8 mouse cellular contexts compared by ENCODE assay signal in the genomic region with DNA sequence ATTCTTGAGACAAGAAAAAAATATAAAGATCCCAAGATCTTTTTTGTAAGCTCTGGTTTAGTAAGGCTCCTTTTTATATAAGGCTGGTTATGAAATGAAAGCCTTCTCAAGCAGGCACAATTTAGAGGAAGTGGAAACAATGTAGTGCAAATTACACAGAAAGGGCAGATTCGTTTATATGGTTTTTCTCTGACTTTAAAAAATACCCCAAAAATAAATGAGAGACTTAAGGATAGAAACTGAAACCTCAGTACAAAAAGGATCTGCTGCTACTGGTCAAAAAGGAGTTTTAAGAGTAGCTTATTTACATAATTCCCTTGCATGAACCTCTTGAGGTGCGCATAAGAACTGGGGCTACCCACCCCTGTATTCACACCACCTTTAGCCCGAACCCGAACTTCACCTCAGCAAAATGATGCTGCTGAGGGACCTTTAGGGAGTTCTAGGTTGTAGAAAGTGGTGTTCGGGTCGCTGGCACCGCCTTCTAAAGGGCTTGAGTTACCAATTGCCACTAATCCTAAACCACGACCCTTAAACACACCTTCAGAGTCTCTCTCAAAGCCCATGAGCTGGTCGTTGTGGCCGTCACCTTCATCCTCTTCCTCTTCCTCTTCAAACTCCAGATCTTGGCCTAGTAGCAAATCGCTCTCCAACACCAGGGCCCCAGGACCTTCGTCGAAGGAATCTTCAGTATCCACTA. TPM values are rescaled to one million over a fixed set of nuclear protein-coding genes. Genes with fewer than 3 reads are reported as not detected.
DNase-seq lines count a peak whose midpoint lies in the region; ATAC-seq and TF ChIP-seq lines count a peak whose summit lies in the region.

No protein-coding gene starts in this region.

- peak overlapping the region; percentile 83 for H3K4me3 ChIP-seq in lung, embryonic 14.5 days (ENCODE audit: low read depth, low read length)
- H3K4me3 ChIP-seq in embryonic facial prominence, embryonic 13.5 days: peak overlapping the region; percentile 83
- H3K4me3 ChIP-seq in intestine, embryonic 15.5 days (replicated peaks): peak overlapping the region; percentile 89
- peak overlapping the region; percentile 85 for H3K4me3 ChIP-seq in neural tube, embryonic 13.5 days

- no peak for DNase-seq in lung, embryonic 14.5 days
- DNase-seq in lung, postnatal 14 days: no peak
- DNase-seq in c-Kit-positive CD71-positive TER-119-positive erythroid progenitor cells, embryonic 14.5 days (ENCODE audit: low spot score): no peak
- no peak for DNase-seq in testis, postnatal 14 days (ENCODE audit: low spot score)

- WGBS in lung, embryonic 14.5 days: 18% methylated on average over 13 of the region's 13 CpGs
- WGBS in embryonic facial prominence, embryonic 13.5 days: 13% methylated on average over 13 of the region's 13 CpGs
- 12% methylated on average over 13 of the region's 13 CpGs for WGBS in intestine, embryonic 15.5 days
- WGBS in neural tube, embryonic 13.5 days: 24% methylated on average over 13 of the region's 13 CpGs

- ATAC-seq in lung, embryonic 14.5 days (ENCODE audit: insufficient read depth): no peak
- no peak for ATAC-seq in embryonic facial prominence, embryonic 13.5 days (ENCODE audit: insufficient number of reproducible peaks, insufficient read depth, low FRiP score, low TSS enrichment, low read depth)
- ATAC-seq in intestine, embryonic 15.5 days: no peak
- no peak for ATAC-seq in neural tube, embryonic 13.5 days (ENCODE audit: low read depth)
- ATAC-seq in megakaryocyte progenitor cell, adult 5-6 weeks (replicated peaks; ENCODE audit: poor library complexity): no peak

- peaks cover 4% of the 10 kb centered on the region; the same call in 1 of the 2 replicates for H3K4me1 ChIP-seq in lung, embryonic 14.5 days (ENCODE audit: insufficient read depth)
- peaks cover 26% of the 10 kb centered on the region for H3K4me1 ChIP-seq in embryonic facial prominence, embryonic 13.5 days
- peaks cover 16% of the 10 kb centered on the region for H3K4me1 ChIP-seq in intestine, embryonic 15.5 days (replicated peaks)
- H3K4me1 ChIP-seq in neural tube, embryonic 13.5 days (replicated peaks): peaks cover 31% of the 10 kb centered on the region

- peak overlapping the region; percentile 83 for H3K9ac ChIP-seq in lung, embryonic 14.5 days
- H3K9ac ChIP-seq in embryonic facial prominence, embryonic 13.5 days: peak overlapping the region; percentile 84
- H3K9ac ChIP-seq in intestine, embryonic 15.5 days: peak overlapping the region; percentile 80
- H3K9ac ChIP-seq in neural tube, embryonic 13.5 days: peak overlapping the region; percentile 94

- no peak for TF ChIP-seq CTCF in lung, embryonic 14.5 days (IDR thresholded peaks at IDR 0.05; ENCODE audit: low read depth)

- peak overlapping the region; percentile 65; the same call in 1 of the 2 replicates for H3K27ac ChIP-seq in lung, embryonic 14.5 days (ENCODE audit: low read depth)
- peak overlapping the region; percentile 62 for H3K27ac ChIP-seq in embryonic facial prominence, embryonic 13.5 days
- H3K27ac ChIP-seq in intestine, embryonic 15.5 days: peak overlapping the region; percentile 80
- H3K27ac ChIP-seq in neural tube, embryonic 13.5 days (replicated peaks): peak overlapping the region; percentile 87

- peaks cover 84% of the 10 kb centered on the region for H3K36me3 ChIP-seq in lung, embryonic 14.5 days (ENCODE audit: insufficient read depth)
- H3K36me3 ChIP-seq in embryonic facial prominence, embryonic 13.5 days: peaks cover 81% of the 10 kb centered on the region
- H3K36me3 ChIP-seq in intestine, embryonic 15.5 days: peaks cover 60% of the 10 kb centered on the region
- peaks cover 83% of the 10 kb centered on the region for H3K36me3 ChIP-seq in neural tube, embryonic 13.5 days

- peak overlapping the region; percentile 90 for H3K4me2 ChIP-seq in lung, embryonic 14.5 days
- H3K4me2 ChIP-seq in embryonic facial prominence, embryonic 13.5 days: peak overlapping the region; percentile 75
- peak overlapping the region; percentile 85 for H3K4me2 ChIP-seq in intestine, embryonic 15.5 days (replicated peaks)
- peak overlapping the region; percentile 93 for H3K4me2 ChIP-seq in neural tube, embryonic 13.5 days

- no peaks in the 10 kb centered on the region for H3K27me3 ChIP-seq in lung, embryonic 14.5 days (ENCODE audit: insufficient read depth, low read length)
- no peaks in the 10 kb centered on the region for H3K27me3 ChIP-seq in embryonic facial prominence, embryonic 13.5 days
- H3K27me3 ChIP-seq in intestine, embryonic 15.5 days (replicated peaks): no peaks in the 10 kb centered on the region
- H3K27me3 ChIP-seq in neural tube, embryonic 13.5 days: no peaks in the 10 kb centered on the region

- H3K9me3 ChIP-seq in lung, embryonic 14.5 days (ENCODE audit: low read depth, low read length): peaks cover 6% of the 10 kb centered on the region; the same call in 1 of the 2 replicates
- H3K9me3 ChIP-seq in embryonic facial prominence, embryonic 13.5 days: peaks cover 6% of the 10 kb centered on the region
- H3K9me3 ChIP-seq in intestine, embryonic 15.5 days: 0 out of 2 replicates have a peak, but pooled peaks cover 4% of the 10 kb centered on the region
- peaks cover 5% of the 10 kb centered on the region for H3K9me3 ChIP-seq in neural tube, embryonic 13.5 days

RNA-seq across cellular contexts. Expression of a gene that starts 0.9 kb away (rescaled TPM):
- polyA plus RNA-seq in lung, embryonic 14.5 days (2014; fragmentation: Nextera tagmentation; extraction: Ambion mirVana): 5.4 and 7.1 TPM in 2 replicates
- 11.2 and 14.8 TPM in 2 replicates for polyA plus RNA-seq in embryonic facial prominence, embryonic 13.5 days (2015; fragmentation: Nextera tagmentation; extraction: Ambion mirVana)
- polyA plus RNA-seq in intestine, embryonic 15.5 days (2015; fragmentation: Nextera tagmentation; extraction: Ambion mirVana): 8.1 and 8.8 TPM in 2 replicates
- 15.2 and 19.3 TPM in 2 replicates for polyA plus RNA-seq in neural tube, embryonic 13.5 days (2015; fragmentation: Nextera tagmentation; extraction: Ambion mirVana)
- 7.1 and 7.3 TPM in 2 replicates for total RNA-seq in megakaryocyte progenitor cell, adult 5-6 weeks (2015)
- 4.3 and 4.5 TPM in 2 replicates for total RNA-seq in megakaryocyte progenitor cell, adult 5-6 weeks (2017)

RNA-seq across cellular contexts. Expression of a gene that starts 8.0 kb away (rescaled TPM):
- polyA plus RNA-seq in lung, embryonic 14.5 days (2014; fragmentation: Nextera tagmentation; extraction: Ambion mirVana): 64.2 and 70.6 TPM in 2 replicates
- 61.8 and 71.2 TPM in 2 replicates for polyA plus RNA-seq in embryonic facial prominence, embryonic 13.5 days (2015; fragmentation: Nextera tagmentation; extraction: Ambion mirVana)
- polyA plus RNA-seq in intestine, embryonic 15.5 days (2015; fragmentation: Nextera tagmentation; extraction: Ambion mirVana): 58.0 and 67.3 TPM in 2 replicates
- 67.5 and 76.4 TPM in 2 replicates for polyA plus RNA-seq in neural tube, embryonic 13.5 days (2015; fragmentation: Nextera tagmentation; extraction: Ambion mirVana)
- total RNA-seq in megakaryocyte progenitor cell, adult 5-6 weeks (2015): 27.8 and 33.1 TPM in 2 replicates
- 36.7 and 41.9 TPM in 2 replicates for total RNA-seq in megakaryocyte progenitor cell, adult 5-6 weeks (2017)

RNA-seq across cellular contexts. Expression of a gene that starts 8.2 kb away (rescaled TPM):
- 130 and 131 TPM in 2 replicates for polyA plus RNA-seq in lung, embryonic 14.5 days (2014; fragmentation: Nextera tagmentation; extraction: Ambion mirVana)
- 134 and 155 TPM in 2 replicates for polyA plus RNA-seq in embryonic facial prominence, embryonic 13.5 days (2015; fragmentation: Nextera tagmentation; extraction: Ambion mirVana)
- polyA plus RNA-seq in intestine, embryonic 15.5 days (2015; fragmentation: Nextera tagmentation; extraction: Ambion mirVana): 131 and 136 TPM in 2 replicates
- polyA plus RNA-seq in neural tube, embryonic 13.5 days (2015; fragmentation: Nextera tagmentation; extraction: Ambion mirVana): 114 and 119 TPM in 2 replicates
- 52.1 and 54.2 TPM in 2 replicates for total RNA-seq in megakaryocyte progenitor cell, adult 5-6 weeks (2015)
- 31.5 and 40.7 TPM in 2 replicates for total RNA-seq in megakaryocyte progenitor cell, adult 5-6 weeks (2017)

RNA-seq across cellular contexts. Expression of a gene that starts 19.3 kb away (rescaled TPM):
- polyA plus RNA-seq in lung, embryonic 14.5 days (2014; fragmentation: Nextera tagmentation; extraction: Ambion mirVana): 144 and 148 TPM in 2 replicates
- polyA plus RNA-seq in embryonic facial prominence, embryonic 13.5 days (2015; fragmentation: Nextera tagmentation; extraction: Ambion mirVana): 130 and 139 TPM in 2 replicates
- polyA plus RNA-seq in intestine, embryonic 15.5 days (2015; fragmentation: Nextera tagmentation; extraction: Ambion mirVana): 124 and 132 TPM in 2 replicates
- polyA plus RNA-seq in neural tube, embryonic 13.5 days (2015; fragmentation: Nextera tagmentation; extraction: Ambion mirVana): 161 and 170 TPM in 2 replicates
- total RNA-seq in megakaryocyte progenitor cell, adult 5-6 weeks (2015): 109 and 131 TPM in 2 replicates
- total RNA-seq in megakaryocyte progenitor cell, adult 5-6 weeks (2017): 168 and 213 TPM in 2 replicates

RNA-seq across cellular contexts. Expression of a gene that starts 21.2 kb away (rescaled TPM):
- 74.1 and 78.6 TPM in 2 replicates for polyA plus RNA-seq in lung, embryonic 14.5 days (2014; fragmentation: Nextera tagmentation; extraction: Ambion mirVana)
- 81.9 and 87.5 TPM in 2 replicates for polyA plus RNA-seq in embryonic facial prominence, embryonic 13.5 days (2015; fragmentation: Nextera tagmentation; extraction: Ambion mirVana)
- 56.6 and 63.4 TPM in 2 replicates for polyA plus RNA-seq in intestine, embryonic 15.5 days (2015; fragmentation: Nextera tagmentation; extraction: Ambion mirVana)
- polyA plus RNA-seq in neural tube, embryonic 13.5 days (2015; fragmentation: Nextera tagmentation; extraction: Ambion mirVana): 65.7 and 69.4 TPM in 2 replicates
- total RNA-seq in megakaryocyte progenitor cell, adult 5-6 weeks (2015): 72.1 and 83.7 TPM in 2 replicates
- 46.9 and 63.5 TPM in 2 replicates for total RNA-seq in megakaryocyte progenitor cell, adult 5-6 weeks (2017)
